Mouse (Mus musculus): ENCODE measurements around the gene Coq9.

DNA sequence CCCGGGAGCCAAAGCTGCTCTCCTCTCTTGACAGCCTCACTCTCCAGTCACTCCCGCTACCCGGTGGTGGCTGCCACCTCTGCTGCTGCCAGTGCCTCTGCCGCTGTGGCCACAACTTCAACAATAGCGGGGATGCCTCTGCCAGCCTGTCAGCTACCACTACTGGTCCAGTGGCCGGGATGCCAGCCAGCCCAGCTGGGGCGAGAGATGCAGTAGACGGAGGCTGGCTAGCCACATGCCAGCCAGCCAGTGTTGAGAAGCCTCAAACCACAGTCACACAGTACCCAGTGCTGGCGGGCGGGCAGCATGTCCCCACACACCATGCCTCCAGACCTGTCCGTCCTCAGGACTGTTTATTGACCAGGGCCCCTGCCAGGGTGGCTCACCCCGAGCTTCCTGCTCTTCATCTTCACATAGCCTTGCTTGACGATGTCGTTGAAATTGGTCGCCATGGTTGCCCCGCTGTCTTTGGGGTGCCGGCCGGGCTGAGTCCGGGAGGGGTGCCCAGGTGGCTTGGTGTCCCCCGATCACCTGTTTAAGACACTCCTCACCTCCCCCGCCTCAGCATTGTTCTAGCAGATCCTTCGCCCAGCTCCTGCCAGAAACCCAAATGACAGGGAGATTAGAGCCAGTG, 32.5 kb downstream of the Coq9 start:
- no peak for TF ChIP-seq CTCF (IDR thresholded peaks at IDR 0.05; ENCODE audit: control insufficient read depth, insufficient read depth, low read length)
- TF ChIP-seq POLR2A (IDR thresholded peaks at IDR 0.05; ENCODE audit: borderline replicate concordance, control insufficient read depth, low read depth, low read length), result no peak; the same call in 1 of the 2 replicates

All from bone marrow, adult 2 months (tissue).